Mouse (Mus musculus) kidney, postnatal 0 days (tissue): ENCODE measurements around the gene Gm9821. TPM values are rescaled to one million over a fixed set of nuclear protein-coding genes. Genes with fewer than 3 reads are reported as not detected.

Source experiments
- ATAC-seq: fragments of 200-750 bp; cut with Nextera tagmentation; replicated peaks from 2 replicates; pipeline ENCODE4 v1.8.0; 2017; ENCODE audit warnings: low read depth, moderate number of reproducible peaks, moderate TSS enrichment, moderate library complexity; ENCODE audit not compliant: low FRiP score
- DNase-seq: peaks from one replicate; pipeline ENCODE4 v3.0.0-alpha.2; 2016; ENCODE audit warnings: low spot score
- H3K27ac ChIP-seq: fragments of 300-500 bp; sonication (generic); 2 replicates; pipeline ENCODE4 v1.5.1; 2014; ENCODE audit warnings: mild to moderate bottlenecking
- H3K27me3 ChIP-seq: fragments of 300-500 bp; sonication (generic); 2 replicates; pipeline ENCODE4 v1.6.1; 2014; ENCODE audit warnings: low read length, mixed read lengths; ENCODE audit not compliant: insufficient read depth
- H3K36me3 ChIP-seq: fragments of 300-500 bp; sonication (generic); 2 replicates; pipeline ENCODE4 v1.6.1; 2014; ENCODE audit warnings: low read length, mixed read lengths; ENCODE audit not compliant: insufficient read depth
- H3K4me1 ChIP-seq: fragments of 300-500 bp; sonication (generic); replicated peaks from 2 replicates; pipeline ENCODE4 v1.6.1; 2014; ENCODE audit warnings: antibody characterized with exemption, low read length, mixed read lengths; ENCODE audit not compliant: insufficient read depth
- H3K4me2 ChIP-seq: fragments of 300-500 bp; sonication (generic); 2 replicates; pipeline ENCODE4 v1.6.1; 2014; ENCODE audit warnings: mild to moderate bottlenecking, low read length, moderate library complexity, mixed read lengths
- H3K4me3 ChIP-seq: fragments of 300-500 bp; sonication (generic); replicated peaks from 2 replicates; pipeline ENCODE4 v1.5.1; 2014; ENCODE audit warnings: low read depth, low read length
- H3K9ac ChIP-seq: fragments of 300-500 bp; sonication (generic); 2 replicates; pipeline ENCODE4 v1.6.1; 2014; ENCODE audit warnings: low read depth, low read length
- H3K9me3 ChIP-seq: fragments of 300-500 bp; sonication (generic); replicated peaks from 2 replicates; pipeline ENCODE4 v1.6.1; 2016; ENCODE audit warnings: low read length, inconsistent platforms, mixed read lengths
- CTCF ChIP-seq: IDR thresholded peaks from 2 replicates; pipeline ENCODE4 v1.5.1; 2016; ENCODE audit warnings: antibody characterized with exemption, low read depth, mild to moderate bottlenecking, moderate library complexity
- WGBS: fragments of 180-500 bp; shearing (Covaris S2); extraction: QIAGEN DNeasy Blood & Tissue Kit; methylation state at CpG from one replicate; pipeline ENCODE4 v1.1.7; 2014; 5-methylcytosine and 5-hydroxymethylcytosine counted together
- polyA plus RNA-seq: library from polyadenylated mRNA; unstranded; fragments of >200 nt; fragmentation: Nextera tagmentation; extraction: Ambion mirVana; gene quantifications from 2 replicates; pipeline ENCODE4 v1.2.1, GENCODE M21; 2015

Gm9821 gene
- polyA plus RNA-seq, 1 experiment from 2014 or later, result 0.12 TPM

- no peaks in the 10 kb centered on the region for H3K9me3 ChIP-seq
- no peaks in the 10 kb centered on the region for H3K27me3 ChIP-seq
- 17% methylated on average over 15 of the region's 15 CpGs for WGBS
- ATAC-seq (peak; percentile 38), DNase-seq (peak; percentile 80)
- peak overlapping the region; percentile 72 for H3K27ac ChIP-seq
- H3K36me3 ChIP-seq, result no peaks in the 10 kb centered on the region
- H3K4me3 ChIP-seq, result no peak overlapping the region; the same call in 1 of the 2 replicates
- peak overlapping the region; percentile 49 for H3K4me2 ChIP-seq
- no peak for TF ChIP-seq CTCF
- H3K9ac ChIP-seq, result peak overlapping the region; percentile 54; the same call in 1 of the 2 replicates
- H3K4me1 ChIP-seq, result peaks cover 46% of the 10 kb centered on the region
Observed at GRCm38 (mm10) chr2:91950275-91951085, 5.0 kb downstream of the Gm9821 start.

DNA sequence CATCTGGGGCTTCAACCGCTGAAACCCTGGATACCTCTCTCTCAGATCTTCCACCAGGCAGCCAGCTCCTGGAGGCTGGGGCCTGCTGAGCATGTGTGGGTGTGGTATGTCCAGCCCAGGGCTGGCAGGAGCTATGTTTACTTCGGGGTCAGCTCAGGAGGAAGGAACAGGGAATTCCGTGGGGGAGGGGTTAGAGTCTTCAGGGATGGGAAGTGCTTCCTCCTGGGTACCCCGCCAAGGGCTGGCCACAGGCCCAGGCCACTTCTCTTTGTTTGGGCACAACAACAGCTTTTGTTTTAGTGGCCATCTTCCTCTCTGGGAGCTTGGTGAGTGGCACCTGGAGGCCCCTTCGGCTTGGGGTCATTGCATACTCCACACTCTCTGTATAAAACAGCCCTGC is 8.3 kb downstream of the Gm9821 start:
- H3K9me3 ChIP-seq, result no peaks in the 10 kb centered on the region
- H3K4me2 ChIP-seq, result no peak overlapping the region
- ATAC-seq, result peak; percentile 62
- WGBS, result 14% methylated on average over 5 of the region's 5 CpGs
- H3K4me1 ChIP-seq, result peaks cover 31% of the 10 kb centered on the region
- H3K27ac ChIP-seq, result peak overlapping the region; percentile 10
- no peak overlapping the region for H3K9ac ChIP-seq
- no peak overlapping the region for H3K4me3 ChIP-seq
- DNase-seq, result peak; percentile 81
- no peak for TF ChIP-seq CTCF
- H3K27me3 ChIP-seq, result no peaks in the 10 kb centered on the region
- H3K36me3 ChIP-seq, result no peaks in the 10 kb centered on the region

DNA sequence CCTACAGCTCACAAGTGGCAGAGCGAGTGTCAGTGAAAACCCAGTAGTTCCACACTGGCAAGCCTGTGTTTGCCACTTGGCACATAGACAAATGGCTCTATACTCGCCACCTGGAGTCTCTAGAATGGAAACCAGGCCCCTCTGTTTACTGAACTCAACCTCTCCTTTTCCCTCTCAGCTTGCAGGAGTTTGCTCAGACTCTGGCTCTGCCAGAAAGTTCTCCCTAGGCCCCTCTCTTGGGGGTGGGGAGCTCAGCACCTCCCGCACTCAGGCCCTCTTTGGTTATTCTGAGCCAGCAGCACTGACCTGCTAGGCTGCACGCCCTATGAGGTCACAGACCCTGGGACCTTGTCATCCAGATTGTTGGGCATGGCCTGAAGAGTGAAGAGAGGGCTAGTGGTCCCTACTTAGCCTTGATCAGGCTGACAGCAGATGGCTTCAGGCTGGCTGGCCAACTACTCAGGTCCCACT is 9.7 kb downstream of the Gm9821 start:
- no peaks in the 10 kb centered on the region for H3K36me3 ChIP-seq
- TF ChIP-seq CTCF, result no peak
- DNase-seq (no peak), ATAC-seq (no peak)
- no peak overlapping the region for H3K4me2 ChIP-seq
- H3K4me1 ChIP-seq, result peaks cover 22% of the 10 kb centered on the region; the same call in 1 of the 2 replicates
- no peaks in the 10 kb centered on the region for H3K9me3 ChIP-seq
- 92% methylated on average over 4 of the region's 4 CpGs for WGBS
- H3K27ac ChIP-seq, result no peak overlapping the region
- H3K9ac ChIP-seq, result no peak overlapping the region
- H3K4me3 ChIP-seq, result no peak overlapping the region
- no peaks in the 10 kb centered on the region for H3K27me3 ChIP-seq

DNA sequence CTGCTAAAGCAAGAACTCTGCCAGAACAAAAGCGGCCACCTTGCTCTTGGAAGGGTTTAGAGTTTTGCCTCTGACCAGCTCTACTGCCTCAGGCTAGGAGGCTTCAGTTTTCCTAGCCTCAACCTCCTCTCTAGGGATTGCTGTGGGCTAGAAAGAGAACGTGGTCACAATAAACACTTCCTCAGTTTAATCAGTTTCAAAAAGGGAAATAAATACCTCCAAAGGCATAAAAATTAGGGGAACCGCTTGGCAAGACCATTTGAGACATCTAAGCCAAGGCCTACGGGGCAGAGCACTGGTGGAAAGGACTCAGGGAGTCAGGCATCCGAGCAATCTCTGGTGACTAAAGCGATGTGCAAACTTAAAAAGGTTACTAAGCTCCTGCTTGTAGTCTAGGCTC is 10.4 kb downstream of the Gm9821 start:
- no peaks in the 10 kb centered on the region for H3K27me3 ChIP-seq
- no peak for ATAC-seq
- H3K4me1 ChIP-seq, result peaks cover 15% of the 10 kb centered on the region; the same call in 1 of the 2 replicates
- no peaks in the 10 kb centered on the region for H3K36me3 ChIP-seq
- H3K4me3 ChIP-seq, result no peak overlapping the region
- no peak overlapping the region for H3K9ac ChIP-seq
- no peaks in the 10 kb centered on the region for H3K9me3 ChIP-seq
- WGBS, result 86% methylated on average over 6 of the region's 6 CpGs
- no peak for DNase-seq
- H3K4me2 ChIP-seq, result no peak overlapping the region
- no peak for TF ChIP-seq CTCF
- no peak overlapping the region for H3K27ac ChIP-seq

- H3K9ac ChIP-seq, result no peak overlapping the region
- no peak overlapping the region for H3K27ac ChIP-seq
- H3K4me3 ChIP-seq, result no peak overlapping the region
- H3K4me1 ChIP-seq, result peaks cover 22% of the 10 kb centered on the region
- no peak for TF ChIP-seq CTCF
- H3K36me3 ChIP-seq, result no peaks in the 10 kb centered on the region
- no peaks in the 10 kb centered on the region for H3K27me3 ChIP-seq
- no peak overlapping the region for H3K4me2 ChIP-seq
- whole genome bisulfite sequencing, result 23% methylated on average over 3 of the region's 4 CpGs
- no peaks in the 10 kb centered on the region for H3K9me3 ChIP-seq
- no peak for DNase-seq
- 0 out of 2 replicates have a peak, but pooled peaks have one; percentile 18 for ATAC-seq
Observed at GRCm38 (mm10) chr2:91957096-91957495, 11.6 kb downstream of the Gm9821 start.

GRCm38 (mm10) chr2:91958049-91958448 is 12.5 kb downstream of the Gm9821 start:
- H3K4me3 ChIP-seq, result no peak overlapping the region
- H3K4me1 ChIP-seq, result peaks cover 29% of the 10 kb centered on the region
- no peak for ATAC-seq
- no peak for TF ChIP-seq CTCF
- WGBS, result 87% methylated on average over 8 of the region's 8 CpGs
- H3K36me3 ChIP-seq, result no peaks in the 10 kb centered on the region
- H3K9me3 ChIP-seq, result no peaks in the 10 kb centered on the region
- no peak overlapping the region for H3K9ac ChIP-seq
- H3K4me2 ChIP-seq, result no peak overlapping the region
- DNase-seq, result no peak
- H3K27me3 ChIP-seq, result no peaks in the 10 kb centered on the region
- H3K27ac ChIP-seq, result no peak overlapping the region
